In the genomic region with DNA sequence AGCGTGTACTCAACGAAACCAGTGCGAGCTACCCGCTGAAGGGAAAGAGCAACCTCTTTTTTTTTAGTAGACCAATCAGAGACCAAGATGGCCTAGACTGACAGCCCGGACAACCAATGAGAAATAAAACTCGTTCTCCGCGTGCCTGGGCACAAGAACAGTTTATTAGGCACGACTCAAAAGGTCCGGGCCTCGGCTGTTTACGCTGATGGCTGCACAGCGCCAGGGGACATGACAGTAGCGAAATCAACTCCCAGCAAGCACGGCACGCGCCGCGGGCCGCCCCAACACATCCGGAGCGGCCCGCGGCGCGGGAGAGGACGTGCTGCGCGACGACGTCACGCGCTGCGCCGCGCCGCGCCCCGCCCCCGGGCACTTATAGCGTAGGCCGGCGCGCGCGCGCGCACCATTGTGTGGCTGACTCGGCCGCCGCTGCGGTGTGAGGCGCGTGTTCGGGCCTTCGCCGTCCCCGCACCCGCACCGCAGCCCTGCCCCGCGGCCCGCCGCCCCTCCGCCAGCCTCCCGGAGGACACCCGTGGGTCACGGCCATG, we compare ENCODE assay signal across 8 mouse cellular contexts. TPM values are rescaled to one million over a fixed set of nuclear protein-coding genes. Genes with fewer than 3 reads are reported as not detected.
DNase-seq lines count a peak whose midpoint lies in the region; ATAC-seq and TF ChIP-seq lines count a peak whose summit lies in the region.

TSS of gene Srsf6 (plus strand) at position 406 of the 551 bp plus-strand sequence.

- ATAC-seq in forebrain, embryonic 14.5 days, result peak; percentile 95
- peak; percentile 94 for ATAC-seq in neural tube, embryonic 15.5 days (ENCODE audit: low FRiP score)

- TF ChIP-seq CTCF in ES-Bruce4 (IDR thresholded peaks at IDR 0.05; ENCODE audit: low read depth, low read length), result no peak

- H3K4me3 ChIP-seq in ES-Bruce4 (ENCODE audit: low read depth, low read length), result peak within 1 kb of the TSS; percentile 89
- H3K4me3 ChIP-seq in forebrain, embryonic 14.5 days (ENCODE audit: low read depth, low read length), result peak within 1 kb of the TSS; percentile 97
- peak within 1 kb of the TSS; percentile 99 for H3K4me3 ChIP-seq in neural tube, embryonic 15.5 days (replicated peaks)

- no peaks in the 10 kb centered on the region for H3K9me3 ChIP-seq in ES-Bruce4 (replicated peaks; ENCODE audit: control insufficient read depth, insufficient read depth, low read length, poor library complexity, severe bottlenecking)
- H3K9me3 ChIP-seq in forebrain, embryonic 14.5 days (replicated peaks; ENCODE audit: control insufficient read depth, low read length), result no peaks in the 10 kb centered on the region
- no peaks in the 10 kb centered on the region for H3K9me3 ChIP-seq in neural tube, embryonic 15.5 days (replicated peaks)

- peak; percentile 88 for DNase-seq in cerebellum, adult 11 months
- DNase-seq in forebrain, embryonic 14.5 days (ENCODE audit: low spot score), result peak; percentile 97
- DNase-seq in heart, postnatal 14 days, result peak; percentile 92 to 94
- peak; percentile 91 for DNase-seq in layer of hippocampus, adult 11-12 months (ENCODE audit: low spot score)
- DNase-seq in lung, adult 18-20 months, result peak; percentile 89 to 90
- peak; percentile 91 for DNase-seq in testis, postnatal 14 days (ENCODE audit: low spot score)

- no peak for TF ChIP-seq EP300 in ES-Bruce4 (IDR thresholded peaks at IDR 0.05; ENCODE audit: insufficient read depth, low read depth, low read length)

- H3K27ac ChIP-seq in ES-Bruce4 (ENCODE audit: insufficient read depth, low read length), result peak within 1 kb of the TSS; percentile 86
- H3K27ac ChIP-seq in forebrain, embryonic 14.5 days (ENCODE audit: low read depth, low read length), result peak within 1 kb of the TSS; percentile 98
- H3K27ac ChIP-seq in neural tube, embryonic 15.5 days (replicated peaks), result peak within 1 kb of the TSS; percentile 100

- TF ChIP-seq POLR2A in ES-Bruce4 (IDR thresholded peaks at IDR 0.05; ENCODE audit: insufficient read depth, low read length), result peak; percentile 57

- H3K4me2 ChIP-seq in forebrain, embryonic 14.5 days (ENCODE audit: low read length), result peak within 1 kb of the TSS; percentile 71
- peak within 1 kb of the TSS; percentile 82 for H3K4me2 ChIP-seq in neural tube, embryonic 15.5 days

- no peaks in the 10 kb centered on the region for H3K27me3 ChIP-seq in ES-Bruce4 (ENCODE audit: control insufficient read depth, insufficient read depth, low read length, poor library complexity, severe bottlenecking)
- H3K27me3 ChIP-seq in forebrain, embryonic 14.5 days (replicated peaks; ENCODE audit: control insufficient read depth, insufficient read depth, low read length), result no peaks in the 10 kb centered on the region
- peaks cover 14% of the 10 kb centered on the region; the same call in 1 of the 2 replicates for H3K27me3 ChIP-seq in neural tube, embryonic 15.5 days (replicated peaks)

- no peaks in the 10 kb centered on the region for H3K4me1 ChIP-seq in ES-Bruce4 (ENCODE audit: control insufficient read depth, insufficient read depth, low read length)
- peaks cover 11% of the 10 kb centered on the region for H3K4me1 ChIP-seq in forebrain, embryonic 14.5 days (ENCODE audit: control insufficient read depth, insufficient read depth, low read length)
- peaks cover 19% of the 10 kb centered on the region for H3K4me1 ChIP-seq in neural tube, embryonic 15.5 days

- H3K9ac ChIP-seq in ES-Bruce4 (ENCODE audit: low read depth, poor library complexity, severe bottlenecking), result peak within 1 kb of the TSS; percentile 96
- H3K9ac ChIP-seq in forebrain, embryonic 14.5 days (ENCODE audit: low read length), result peak within 1 kb of the TSS; percentile 100
- peak within 1 kb of the TSS; percentile 100 for H3K9ac ChIP-seq in neural tube, embryonic 15.5 days (replicated peaks)

- peaks cover 34% of the 10 kb centered on the region for H3K36me3 ChIP-seq in ES-Bruce4 (ENCODE audit: control insufficient read depth, insufficient read depth, low read length, poor library complexity, severe bottlenecking)
- H3K36me3 ChIP-seq in forebrain, embryonic 14.5 days (ENCODE audit: control insufficient read depth, insufficient read depth, low read length), result peaks cover 34% of the 10 kb centered on the region
- peaks cover 26% of the 10 kb centered on the region for H3K36me3 ChIP-seq in neural tube, embryonic 15.5 days

- intact Hi-C loops in heart, postnatal 14 days (cut with DNase I), result loop anchor here (5.0 kb wide), 1 partner anchor 486 kb away; no protein-coding TSS in a partner anchor

- under 1% methylated on average over 59 of the region's 68 CpGs for WGBS in forebrain, embryonic 14.5 days
- under 1% methylated on average over 59 of the region's 68 CpGs for WGBS in neural tube, embryonic 15.5 days

RNA-seq across cellular contexts. Expression of gene Srsf6, which starts in this region (rescaled TPM):
- 172 and 175 TPM in 2 replicates for polyA plus RNA-seq in ES-Bruce4 (2011; ENCODE audit: insufficient read depth, insufficient read length, low read depth, missing spikeins)
- polyA plus RNA-seq in forebrain, embryonic 14.5 days (2014; fragmentation: Nextera tagmentation; extraction: Ambion mirVana), result 149 and 173 TPM in 2 replicates
- 10 to 100 TPM; 88.4 to 91.7 TPM for total RNA-seq in heart, postnatal 14 days (2021)
- polyA plus RNA-seq in neural tube, embryonic 15.5 days (2015; fragmentation: Nextera tagmentation; extraction: Ambion mirVana), result 125 and 133 TPM in 2 replicates

Comparison
In these comparisons a context has a peak if more than half of its experiments do, and no peak if none do; other contexts are left out.
1. Peak in every context shown above with its lines: DNase-seq, ATAC-seq, H3K4me3 ChIP-seq and H3K27ac ChIP-seq.